Mouse (Mus musculus) embryonic facial prominence, embryonic 10.5 days (tissue): ENCODE measurements around the gene Coq8a. TPM values are rescaled to one million over a fixed set of nuclear protein-coding genes. Genes with fewer than 3 reads are reported as not detected.

Source experiments
- DNase-seq: peaks from one replicate; pipeline ENCODE4 v3.0.0-alpha.2; 2017; ENCODE audit warnings: low spot score
- H3K27ac ChIP-seq: fragments of 300-500 bp; sonication (generic); replicated peaks from 2 replicates; pipeline ENCODE4 v1.5.1; 2016; ENCODE audit warnings: mild to moderate bottlenecking
- H3K27me3 ChIP-seq: fragments of 300-500 bp; sonication (generic); replicated peaks from 2 replicates; pipeline ENCODE4 v1.6.1; 2016; ENCODE audit warnings: low read depth, mild to moderate bottlenecking; ENCODE audit not compliant: poor library complexity, severe bottlenecking
- H3K36me3 ChIP-seq: fragments of 300-500 bp; sonication (generic); replicated peaks from 2 replicates; pipeline ENCODE4 v1.6.1; 2016; ENCODE audit warnings: mild to moderate bottlenecking, moderate library complexity
- H3K4me1 ChIP-seq: fragments of 300-500 bp; sonication (generic); 2 replicates; pipeline ENCODE4 v1.6.1; 2016
- H3K4me3 ChIP-seq: fragments of 300-500 bp; sonication (generic); 2 replicates; pipeline ENCODE4 v1.5.1; 2016; ENCODE audit warnings: mild to moderate bottlenecking, moderate library complexity
- H3K9me3 ChIP-seq: fragments of 300-500 bp; sonication (generic); 2 replicates; pipeline ENCODE4 v1.6.1; 2016; ENCODE audit warnings: mild to moderate bottlenecking
- WGBS: fragments of 180-500 bp; shearing (Covaris S2); methylation state at CpG from one replicate; pipeline ENCODE4 v1.1.7; 2016; 5-methylcytosine and 5-hydroxymethylcytosine counted together
- polyA plus RNA-seq: library from polyadenylated mRNA; unstranded; fragments of >200 nt; fragmentation: Nextera tagmentation; extraction: Ambion mirVana; gene quantifications from 2 replicates; pipeline ENCODE4 v1.2.1, GENCODE M21; 2016

Coq8a gene
- polyA plus RNA-seq: 1.7 and 2.6 TPM in 2 replicates

DNA sequence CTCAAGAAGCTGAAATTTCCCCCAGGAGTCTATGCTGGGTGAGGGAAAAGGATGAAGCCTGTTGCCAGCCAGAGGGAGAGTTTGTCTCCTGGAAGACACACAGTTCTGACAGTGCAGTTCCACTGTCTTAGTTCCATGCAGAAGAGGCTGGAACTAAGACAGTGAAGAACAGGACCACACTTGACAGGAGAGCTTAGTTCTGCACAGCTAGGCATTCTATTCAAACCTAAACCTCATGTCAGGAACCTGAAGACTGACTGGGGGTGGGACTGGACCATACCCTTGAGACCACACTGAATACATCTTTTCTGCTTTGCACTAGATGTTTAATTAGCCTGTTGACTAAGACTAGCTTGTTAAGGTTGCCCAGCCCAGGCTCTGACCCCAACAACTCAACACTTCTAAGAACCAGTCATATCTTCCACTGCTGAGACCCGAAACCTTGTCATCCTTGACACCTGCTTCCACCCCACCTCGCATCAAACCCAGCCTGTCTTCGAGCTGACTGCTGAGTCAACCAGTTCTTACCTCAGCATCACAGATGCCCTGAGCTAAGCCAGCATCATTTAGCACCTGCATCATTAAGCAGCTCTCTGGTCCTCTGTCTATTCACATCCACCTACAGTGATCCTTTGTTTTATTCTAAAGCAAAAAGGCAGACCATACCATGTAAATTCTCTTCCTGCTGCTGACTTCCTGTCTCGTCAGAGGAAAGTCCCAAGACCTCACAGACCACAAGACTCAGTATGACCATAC lies at the start of gene Coq8a:
Coq8a (minus strand) TSS at position 644 of the 756 bp plus-strand sequence.
- Histone ChIP-seq H3K4me1 (peaks cover 17% of the 10 kb centered on the region), H3K27ac (no peak within 1 kb of the TSS), H3K9me3 (peaks cover under 1% of the 10 kb centered on the region; the same call in 1 of the 2 replicates), H3K4me3 (no peak within 1 kb of the TSS), H3K36me3 (no peaks in the 10 kb centered on the region), H3K27me3 (peaks cover 4% of the 10 kb centered on the region; the same call in 1 of the 2 replicates)
- WGBS: 64% methylated on average over 4 of the region's 4 CpGs
- DNase-seq: no peak

DNA sequence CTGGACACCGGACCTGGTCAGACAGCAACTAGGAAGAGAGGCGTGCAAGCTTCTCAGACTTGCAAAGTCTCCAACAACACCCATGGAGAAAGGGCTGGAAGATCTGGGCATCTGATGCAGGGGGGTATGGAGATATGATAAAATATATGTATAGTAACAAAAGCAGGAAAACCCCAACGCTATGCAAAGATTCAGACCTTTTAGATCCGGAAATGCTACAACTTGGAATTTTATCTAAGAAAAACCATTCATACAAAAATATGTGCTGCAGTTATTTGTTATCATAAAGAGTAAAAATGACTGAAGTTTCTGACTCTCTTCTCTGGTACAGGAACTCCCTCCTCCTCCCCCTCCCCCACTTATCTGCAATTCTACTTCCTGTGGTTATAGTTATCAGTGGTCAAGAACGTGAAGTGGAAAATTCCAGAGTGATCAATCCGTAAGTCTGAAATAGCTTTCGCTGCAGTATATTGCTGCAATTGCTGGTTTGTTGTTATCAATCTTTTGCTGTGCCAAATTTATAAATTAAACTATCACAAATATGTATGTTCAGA lies 49.3 kb upstream of the Coq8a start:
- DNase-seq: no peak
- 90% methylated on average over 7 of the region's 7 CpGs for WGBS
- Histone ChIP-seq H3K4me3 (no peak overlapping the region), H3K36me3 (no peaks in the 10 kb centered on the region), H3K27me3 (0 out of 2 replicates have a peak, but pooled peaks cover 4% of the 10 kb centered on the region), H3K4me1 (peaks cover 22% of the 10 kb centered on the region), H3K27ac (no peak overlapping the region), H3K9me3 (peaks cover under 1% of the 10 kb centered on the region; the same call in 1 of the 2 replicates)

DNA sequence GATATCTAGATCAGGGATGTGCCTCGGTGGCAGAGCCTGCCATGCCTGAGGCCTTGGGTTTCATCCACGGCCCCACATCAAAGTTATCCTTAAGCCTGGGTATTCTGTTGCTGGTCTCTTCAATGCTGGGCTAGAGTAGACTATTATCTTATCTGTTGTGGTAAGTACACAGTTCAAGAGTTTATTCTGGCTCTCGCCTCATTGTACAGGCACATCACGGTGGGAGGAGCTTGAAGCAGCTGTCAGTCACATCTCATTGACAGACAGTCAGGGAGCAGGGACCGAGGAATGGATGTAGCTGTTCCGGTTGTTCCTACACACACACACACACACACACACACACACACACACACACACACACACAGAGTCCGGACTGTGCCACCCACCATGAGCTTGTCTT lies 48.5 kb upstream of the Coq8a start:
- Histone ChIP-seq H3K27me3 (0 out of 2 replicates have a peak, but pooled peaks cover 3% of the 10 kb centered on the region), H3K36me3 (peaks cover 3% of the 10 kb centered on the region; the same call in 1 of the 2 replicates), H3K9me3 (peaks cover 2% of the 10 kb centered on the region; the same call in 1 of the 2 replicates), H3K4me1 (peaks cover 22% of the 10 kb centered on the region), H3K27ac (no peak overlapping the region), H3K4me3 (no peak overlapping the region)
- 87% methylated on average over 7 of the region's 7 CpGs for WGBS
- DNase-seq: no peak

DNA sequence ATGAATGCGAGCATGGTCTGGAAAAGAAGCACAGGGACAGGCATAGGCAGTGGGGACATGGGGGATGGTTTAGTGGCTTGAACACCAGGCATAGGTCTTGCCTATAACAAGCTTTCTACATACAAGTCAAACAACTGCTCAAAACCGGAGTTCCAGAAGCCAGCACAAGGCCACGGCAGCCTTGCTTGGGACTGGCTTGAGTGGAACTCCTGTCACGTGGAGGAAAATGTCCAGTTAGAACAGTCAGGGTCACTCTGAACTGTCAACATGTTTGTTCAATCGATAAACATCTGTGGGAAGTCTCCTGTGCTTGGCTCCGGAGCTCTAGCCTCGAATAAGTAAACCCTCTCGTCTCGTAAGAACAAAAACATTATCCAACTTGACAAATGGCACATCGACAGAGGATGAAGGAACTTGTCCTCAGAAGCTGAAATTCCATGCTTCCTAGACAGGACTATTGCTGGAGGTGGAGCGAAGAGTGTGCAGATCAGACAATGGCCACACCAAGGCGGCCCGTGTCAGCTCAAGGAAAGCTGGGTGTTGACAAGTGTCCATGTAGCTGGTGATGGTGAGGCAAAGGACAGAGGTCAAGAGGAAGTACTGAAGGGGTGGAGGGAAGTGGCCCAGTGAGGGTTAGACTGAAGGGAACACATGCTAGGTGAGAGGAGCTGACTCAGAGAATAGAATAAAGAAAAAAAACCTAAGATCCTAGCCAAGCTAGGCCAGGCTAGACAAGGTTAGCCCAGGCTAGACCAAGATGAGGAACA lies 46.5 kb upstream of the Coq8a start:
- DNase-seq: no peak
- Histone ChIP-seq H3K4me1 (peaks cover 15% of the 10 kb centered on the region), H3K27ac (no peak overlapping the region), H3K36me3 (peaks cover 3% of the 10 kb centered on the region; the same call in 1 of the 2 replicates), H3K9me3 (peaks cover 2% of the 10 kb centered on the region; the same call in 1 of the 2 replicates), H3K27me3 (no peaks in the 10 kb centered on the region), H3K4me3 (no peak overlapping the region)
- 91% methylated on average over 13 of the region's 13 CpGs for WGBS

DNA sequence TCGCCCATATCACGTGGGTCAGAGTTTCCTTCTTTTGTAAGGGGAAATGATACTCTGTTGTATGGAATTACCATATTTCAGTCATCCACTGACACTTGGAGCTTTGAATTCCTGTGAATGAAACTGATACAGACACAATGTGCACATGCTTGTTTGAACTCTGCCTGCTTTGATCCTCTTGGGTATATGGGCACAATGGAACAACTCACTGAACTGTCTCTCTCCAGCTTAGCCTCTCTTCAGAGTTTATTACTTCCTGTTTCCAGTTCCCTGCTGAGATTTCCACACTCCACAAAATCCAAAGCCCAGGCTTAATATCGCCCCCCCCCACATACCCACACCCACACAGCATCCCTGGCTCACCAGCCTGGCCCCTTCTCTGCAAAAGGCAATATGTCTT lies 32.3 kb upstream of the Coq8a start:
- no peak for DNase-seq
- Histone ChIP-seq H3K4me3 (no peak overlapping the region), H3K36me3 (no peaks in the 10 kb centered on the region), H3K27me3 (no peaks in the 10 kb centered on the region), H3K4me1 (peaks cover 6% of the 10 kb centered on the region), H3K27ac (no peak overlapping the region), H3K9me3 (0 out of 2 replicates have a peak, but pooled peaks cover 3% of the 10 kb centered on the region)
- 75% methylated on average over 3 of the region's 3 CpGs for WGBS

DNA sequence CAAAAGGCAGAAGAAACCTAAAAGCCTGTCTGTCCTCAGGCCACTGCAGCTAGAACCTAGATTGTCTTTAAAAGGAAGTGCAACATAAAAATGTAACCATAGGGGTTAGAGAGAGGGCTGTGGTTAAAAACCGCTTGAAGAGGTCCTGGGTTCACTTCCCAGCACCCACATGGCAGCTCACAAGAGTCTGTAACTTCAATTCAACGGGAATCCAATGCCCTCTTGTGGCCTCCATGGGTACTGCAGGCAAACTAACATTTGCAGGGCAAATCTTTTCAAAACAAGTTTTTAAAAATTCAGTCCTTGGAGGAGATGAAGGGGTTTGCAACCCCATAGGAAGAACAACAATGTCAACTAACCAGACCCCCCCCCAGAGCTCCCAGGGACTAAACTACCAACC lies 31.2 kb upstream of the Coq8a start:
- Histone ChIP-seq H3K27ac (no peak overlapping the region), H3K27me3 (no peaks in the 10 kb centered on the region), H3K4me3 (no peak overlapping the region), H3K36me3 (no peaks in the 10 kb centered on the region), H3K9me3 (0 out of 2 replicates have a peak, but pooled peaks cover 3% of the 10 kb centered on the region), H3K4me1 (peaks cover 16% of the 10 kb centered on the region)
- peak; percentile 52 for DNase-seq
- 33% methylated on average over 2 of the region's 2 CpGs for WGBS

DNA sequence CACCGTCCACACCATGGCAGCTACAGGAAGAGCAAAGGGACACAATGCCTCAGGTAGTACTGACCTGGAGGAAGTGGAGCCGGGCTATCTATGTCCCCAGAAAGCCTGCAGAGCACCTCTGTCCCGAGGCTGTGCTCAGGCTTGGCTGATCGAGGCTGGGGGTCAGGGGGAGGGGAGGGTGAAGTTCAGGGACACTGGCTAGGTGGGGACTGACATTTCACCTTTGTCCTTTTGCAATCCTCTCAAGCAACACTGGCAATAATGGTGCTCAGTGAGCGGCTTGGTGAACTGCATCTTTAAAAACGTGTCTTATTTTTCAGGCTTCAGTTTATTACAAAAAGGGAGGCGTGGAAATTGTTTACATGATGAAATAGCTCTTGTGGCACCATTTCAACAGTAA lies 30.5 kb upstream of the Coq8a start:
- WGBS: 90% methylated on average over 7 of the region's 7 CpGs

DNA sequence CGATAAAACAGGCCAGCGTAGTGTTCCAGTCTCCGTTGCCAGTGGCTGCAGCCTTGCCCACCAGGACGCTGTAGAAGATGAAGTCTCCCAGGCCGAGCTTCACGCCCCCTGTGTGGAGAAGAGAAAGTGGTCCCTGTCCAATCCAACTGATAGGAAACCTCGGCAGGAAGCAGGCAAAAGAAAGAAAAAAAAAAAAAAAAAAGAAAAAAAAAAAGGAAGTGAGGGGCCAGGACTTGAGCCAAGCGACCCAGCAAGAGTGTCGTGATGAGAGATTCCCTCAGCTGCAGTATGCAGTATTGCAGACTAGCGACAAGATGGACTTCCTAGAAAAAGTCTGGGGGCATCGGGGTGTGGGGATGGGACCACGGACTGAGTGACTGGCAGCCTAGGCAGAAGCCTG lies 29.5 kb upstream of the Coq8a start:
- 0 out of 2 replicates have a peak, but pooled peaks cover 3% of the 10 kb centered on the region for H3K9me3 ChIP-seq
- 86% methylated on average over 12 of the region's 12 CpGs for WGBS
- H3K4me3 ChIP-seq: no peak overlapping the region
- 0 out of 2 replicates have a peak, but pooled peaks cover 3% of the 10 kb centered on the region for H3K27me3 ChIP-seq
- peaks cover 22% of the 10 kb centered on the region for H3K4me1 ChIP-seq
- no peaks in the 10 kb centered on the region for H3K36me3 ChIP-seq
- DNase-seq: no peak
- H3K27ac ChIP-seq: no peak overlapping the region

More for the DNA sequence above, 30.5 kb upstream of the Coq8a start:
- Histone ChIP-seq H3K27me3 (0 out of 2 replicates have a peak, but pooled peaks cover 3% of the 10 kb centered on the region), H3K4me3 (no peak overlapping the region), H3K36me3 (no peaks in the 10 kb centered on the region), H3K27ac (no peak overlapping the region), H3K4me1 (peaks cover 22% of the 10 kb centered on the region), H3K9me3 (0 out of 2 replicates have a peak, but pooled peaks cover 3% of the 10 kb centered on the region)
- DNase-seq: no peak

DNA sequence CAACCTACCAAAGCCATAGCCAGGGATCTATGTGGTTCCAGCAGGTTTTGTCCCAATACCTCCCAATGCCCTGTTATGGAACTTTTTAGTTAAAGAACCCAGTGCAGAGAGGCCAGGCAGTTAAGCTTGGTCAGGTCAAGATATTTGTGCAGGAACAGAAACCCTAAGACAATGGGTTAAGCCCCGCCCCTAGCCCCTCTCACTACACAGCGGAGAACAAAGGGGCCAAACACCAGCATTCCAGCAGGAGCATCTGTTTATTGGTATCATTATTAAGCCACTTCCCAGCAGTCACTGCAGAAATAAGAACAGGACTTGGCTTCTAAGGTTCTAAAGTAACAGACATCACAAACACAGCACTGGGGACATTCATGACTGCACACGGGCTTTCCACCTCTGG lies 27.4 kb upstream of the Coq8a start:
- Histone ChIP-seq H3K27me3 (peaks cover 11% of the 10 kb centered on the region; the same call in 1 of the 2 replicates), H3K27ac (peak overlapping the region; percentile 77), H3K9me3 (0 out of 2 replicates have a peak, but pooled peaks cover 3% of the 10 kb centered on the region), H3K4me1 (peaks cover 19% of the 10 kb centered on the region), H3K36me3 (no peaks in the 10 kb centered on the region), H3K4me3 (peak overlapping the region; percentile 63; the same call in 1 of the 2 replicates)
- WGBS: 80% methylated on average over 3 of the region's 3 CpGs
- DNase-seq: no peak

DNA sequence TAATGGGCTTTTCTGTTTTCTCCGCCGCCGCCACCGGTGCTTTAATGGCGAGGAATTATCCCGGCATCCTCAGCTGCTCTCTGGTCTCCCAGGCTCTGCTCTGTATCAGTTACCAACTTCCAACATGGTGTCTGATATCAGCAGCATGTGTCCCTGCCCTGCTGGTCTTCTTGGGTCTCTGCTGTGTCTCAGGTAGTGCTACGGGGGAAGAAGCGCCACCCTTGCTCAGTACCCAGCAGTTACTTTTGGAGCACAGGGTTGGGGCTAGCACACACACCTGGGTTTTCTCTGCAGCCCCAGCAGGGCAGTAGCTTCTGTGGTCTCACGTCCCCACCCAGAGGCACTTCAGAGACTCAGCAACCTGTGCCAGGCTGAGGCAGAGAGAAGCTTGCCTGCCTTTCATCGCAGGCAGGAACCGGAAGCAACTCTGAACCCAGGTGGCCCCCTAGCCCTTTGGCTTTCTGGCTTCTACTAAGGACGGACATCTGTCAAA lies 26.9 kb upstream of the Coq8a start:
- H3K4me3 ChIP-seq: peak overlapping the region; percentile 63
- 12% methylated on average over 12 of the region's 12 CpGs for WGBS
- H3K9me3 ChIP-seq: 0 out of 2 replicates have a peak, but pooled peaks cover 3% of the 10 kb centered on the region
- peaks cover 22% of the 10 kb centered on the region for H3K4me1 ChIP-seq
- peak overlapping the region; percentile 77 for H3K27ac ChIP-seq
- DNase-seq: peak; percentile 60
- H3K27me3 ChIP-seq: peaks cover 11% of the 10 kb centered on the region; the same call in 1 of the 2 replicates
- H3K36me3 ChIP-seq: no peaks in the 10 kb centered on the region

DNA sequence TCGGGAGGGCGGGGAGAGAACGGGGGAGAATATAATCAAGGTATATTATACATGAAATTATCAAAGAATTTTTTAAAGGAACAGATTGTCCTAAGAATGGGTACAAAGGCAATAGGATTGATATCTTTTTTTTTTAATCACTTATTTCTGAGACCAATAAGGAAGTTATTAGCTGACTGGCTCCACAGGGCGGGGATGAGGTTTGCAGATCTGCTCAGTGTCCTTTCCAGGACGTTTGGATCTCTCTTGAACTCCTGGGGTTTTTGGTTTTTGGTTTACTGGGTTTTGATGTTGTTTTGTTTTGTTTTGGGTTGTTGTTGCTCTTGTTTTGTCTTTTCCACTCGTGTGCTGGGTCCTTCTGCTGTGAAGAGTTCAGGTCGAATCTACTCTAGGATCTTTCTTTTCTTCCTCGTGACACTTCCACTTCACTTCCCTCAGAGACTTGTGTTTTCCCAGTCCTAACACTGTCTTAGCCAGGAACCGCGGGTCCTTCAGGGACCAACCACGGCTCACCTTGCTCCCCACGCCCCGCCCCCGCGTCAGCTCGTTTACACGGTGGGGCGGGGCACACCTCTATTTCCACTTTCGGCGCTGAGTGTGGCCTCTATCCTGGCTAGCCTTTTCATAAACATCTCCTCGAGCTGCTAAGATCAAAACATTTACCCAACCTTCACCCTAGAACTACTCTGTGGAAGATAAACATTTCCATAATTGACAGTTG lies 26.3 kb upstream of the Coq8a start:
- H3K4me3 ChIP-seq: peak overlapping the region; percentile 63
- peak; percentile 79 for DNase-seq
- 15% methylated on average over 21 of the region's 21 CpGs for WGBS
- 0 out of 2 replicates have a peak, but pooled peaks cover 3% of the 10 kb centered on the region for H3K9me3 ChIP-seq
- peak overlapping the region; percentile 77 for H3K27ac ChIP-seq
- peaks cover 22% of the 10 kb centered on the region for H3K4me1 ChIP-seq
- no peaks in the 10 kb centered on the region for H3K36me3 ChIP-seq
- H3K27me3 ChIP-seq: peaks cover 11% of the 10 kb centered on the region; the same call in 1 of the 2 replicates
